Mouse (Mus musculus) lung, postnatal 0 days (tissue): Measurements from ENCODE around the gene Dock4.

Source experiments
- CTCF ChIP-seq: IDR thresholded peaks from 2 replicates; pipeline ENCODE4 v1.5.1; 2016; ENCODE audit warnings: antibody characterized with exemption, mild to moderate bottlenecking
- EP300 ChIP-seq: IDR thresholded peaks from 2 replicates; pipeline ENCODE4 v1.6.1; 2016; ENCODE audit warnings: antibody characterized with exemption, mild to moderate bottlenecking, control low read depth

- TF ChIP-seq CTCF (no peak), EP300 (no peak)
Measured at GRCm38 (mm10) chr12:40626521-40626920, 180.8 kb downstream of the Dock4 start.
